Mouse (Mus musculus): ENCODE results near the gene Krt34.

- TF ChIP-seq POLR2A (IDR thresholded peaks at IDR 0.05; ENCODE audit: low read depth, low read length) (no peak), CTCF (IDR thresholded peaks at IDR 0.05; ENCODE audit: extremely low read depth, insufficient read length, insufficient replicate concordance, low read depth, low read length) (no peak)
Observed at GRCm38 (mm10) chr11:100066236-100067010, 25.1 kb upstream of the Krt34 start.
